Mouse (Mus musculus): ENCODE data around the gene Lhx9.

Gene Lhx9

DNA sequence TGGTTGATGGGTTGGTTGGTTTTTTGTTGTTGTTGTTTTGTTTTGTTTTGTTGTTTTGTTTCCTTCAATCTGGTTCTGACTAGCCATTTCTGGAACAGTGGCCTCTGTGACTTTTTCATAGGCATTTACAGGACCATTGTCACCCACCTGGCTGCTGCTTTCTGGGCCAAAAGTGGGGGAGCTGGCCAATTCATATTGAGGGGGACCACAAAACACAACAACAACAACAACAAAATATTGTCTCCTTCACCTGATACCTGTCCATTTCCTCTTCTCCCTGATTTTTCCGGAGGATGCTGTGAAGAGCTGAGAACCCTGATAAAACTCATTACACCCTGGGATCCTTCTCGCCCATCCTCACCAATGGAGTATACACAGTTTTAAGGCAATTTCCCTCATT lies 9.1 kb downstream of the Lhx9 start:
- DNase-seq = no peak

DNA sequence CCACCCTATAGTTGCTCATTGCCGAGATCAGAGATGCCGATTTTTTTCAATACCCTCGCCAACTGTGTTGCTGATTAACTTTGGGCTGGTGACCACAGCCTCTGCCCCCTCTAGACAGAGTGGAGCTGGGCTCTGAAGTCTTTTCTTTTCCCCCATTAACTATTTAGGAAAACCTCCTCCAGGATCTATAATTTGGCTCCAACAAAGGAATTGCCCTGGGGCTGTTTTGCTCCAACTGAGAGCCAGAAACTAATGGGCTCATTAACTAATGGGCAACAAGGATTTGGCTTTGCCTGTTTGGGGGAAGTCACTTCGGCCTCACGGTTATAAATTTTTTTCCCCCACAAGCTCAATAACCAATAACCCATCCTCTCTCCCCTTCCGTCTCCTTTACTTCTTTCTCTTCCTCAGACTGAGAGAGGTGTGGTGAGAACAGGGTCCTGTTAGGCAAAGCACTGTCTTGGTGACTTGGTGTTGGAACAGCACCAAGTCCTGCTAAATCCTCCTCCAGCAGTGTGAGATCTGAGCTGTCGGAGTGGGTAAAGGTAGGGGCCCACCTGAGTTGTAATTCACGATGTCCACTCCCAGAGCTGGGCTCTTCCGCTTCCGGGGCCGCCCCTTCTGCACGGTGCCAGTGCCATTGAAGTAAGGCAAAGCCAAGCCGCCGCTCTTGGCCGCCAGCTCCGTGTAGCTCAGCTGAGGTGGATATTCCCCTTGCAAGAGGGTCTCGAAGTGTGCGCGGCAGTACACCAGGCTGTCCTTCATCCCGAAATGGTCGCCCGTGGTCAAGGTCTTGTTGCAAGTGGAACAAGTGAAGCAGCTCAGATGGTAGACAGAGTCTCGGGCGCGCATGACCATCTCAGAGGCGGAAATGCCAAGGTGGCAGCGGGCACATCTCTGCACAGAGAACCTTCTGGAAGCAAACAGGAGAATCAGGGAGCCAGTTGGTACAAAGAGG lies 10.3 kb downstream of the Lhx9 start:
- peak; percentile 46 for DNase-seq

DNA sequence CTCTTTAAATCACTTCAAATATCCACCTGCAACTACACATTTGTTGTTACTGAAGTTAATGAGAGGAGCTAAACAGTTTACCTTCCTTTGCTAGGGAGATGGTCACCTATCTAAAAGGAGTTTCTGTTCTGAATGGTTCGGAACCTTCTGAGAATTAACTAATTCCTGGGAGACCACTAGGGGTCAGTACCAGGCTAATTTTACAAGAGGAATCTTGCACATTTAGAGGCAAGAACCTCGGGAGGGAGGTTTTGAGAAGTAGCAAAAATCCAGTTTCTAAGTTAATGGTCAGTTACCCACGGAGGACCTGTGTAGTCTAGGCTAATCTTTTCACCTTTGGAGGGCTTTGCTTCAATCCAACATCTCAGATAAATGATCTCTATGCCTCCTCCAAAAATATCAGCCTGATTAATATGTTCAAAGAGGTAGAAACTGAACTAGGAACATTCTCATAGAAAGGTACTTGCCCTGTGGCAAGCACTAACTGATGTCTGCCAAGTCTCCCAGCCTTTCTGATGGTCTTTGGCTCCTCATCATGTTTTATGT lies 12.9 kb downstream of the Lhx9 start:
- peak; percentile 77 for DNase-seq

DNA sequence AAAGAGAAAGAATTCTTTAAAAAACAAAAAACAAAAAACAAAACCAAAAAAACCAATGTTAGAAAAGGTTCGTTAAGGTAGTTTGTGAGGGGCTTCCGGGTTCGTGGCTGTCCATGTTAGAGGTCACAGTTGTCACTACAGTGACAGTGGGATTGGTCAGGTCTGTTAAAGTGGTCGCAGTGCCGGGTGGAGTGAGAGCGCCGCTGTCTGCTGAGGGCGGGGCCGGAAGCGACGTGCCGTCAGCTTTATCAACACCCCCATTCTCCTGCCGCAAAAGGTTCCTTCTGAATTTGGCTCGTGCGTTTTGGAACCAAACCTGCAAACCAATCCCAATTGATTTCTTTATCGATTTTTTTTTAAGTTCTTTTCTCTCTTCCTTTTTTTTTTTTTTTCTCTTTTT lies 17.1 kb downstream of the Lhx9 start:
- peak; percentile 61 for DNase-seq

DNA sequence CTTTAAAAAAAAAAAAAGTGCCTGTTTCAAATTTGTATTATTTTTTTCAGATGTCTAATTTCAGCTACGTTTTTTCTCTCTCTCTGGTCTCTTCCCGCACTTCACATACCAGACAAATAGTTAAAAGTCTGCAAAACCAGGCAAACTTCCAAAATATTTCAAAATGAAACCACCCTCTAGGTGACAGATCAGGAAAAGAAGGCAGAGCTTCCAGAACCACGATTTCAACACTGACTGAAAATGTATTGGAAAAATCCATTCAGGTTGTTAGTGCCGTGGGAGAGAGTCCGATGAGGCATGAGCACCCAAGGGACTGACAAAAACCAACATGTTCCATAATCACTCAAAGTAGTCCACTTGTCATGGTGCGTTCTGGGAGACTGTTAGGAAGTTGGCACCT lies 21.5 kb downstream of the Lhx9 start:
- DNase-seq = no peak

DNA sequence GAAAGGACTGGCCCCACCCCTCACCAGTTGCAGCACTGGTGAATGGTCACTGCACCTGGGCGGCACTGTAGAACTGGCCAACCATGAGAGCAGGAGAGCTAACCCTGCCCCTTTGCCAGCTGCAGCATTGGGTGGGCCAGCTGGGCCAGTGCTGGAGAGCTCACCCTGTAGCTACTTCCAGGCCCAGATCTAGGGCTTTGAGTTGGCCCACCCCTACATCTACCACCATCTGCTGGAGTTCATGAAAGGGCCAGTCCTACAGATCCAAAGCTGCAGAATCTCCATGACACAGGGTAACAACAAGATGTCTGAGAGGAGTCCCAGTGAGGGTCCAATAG lies 25.4 kb downstream of the Lhx9 start:
- DNase-seq = no peak

DNA sequence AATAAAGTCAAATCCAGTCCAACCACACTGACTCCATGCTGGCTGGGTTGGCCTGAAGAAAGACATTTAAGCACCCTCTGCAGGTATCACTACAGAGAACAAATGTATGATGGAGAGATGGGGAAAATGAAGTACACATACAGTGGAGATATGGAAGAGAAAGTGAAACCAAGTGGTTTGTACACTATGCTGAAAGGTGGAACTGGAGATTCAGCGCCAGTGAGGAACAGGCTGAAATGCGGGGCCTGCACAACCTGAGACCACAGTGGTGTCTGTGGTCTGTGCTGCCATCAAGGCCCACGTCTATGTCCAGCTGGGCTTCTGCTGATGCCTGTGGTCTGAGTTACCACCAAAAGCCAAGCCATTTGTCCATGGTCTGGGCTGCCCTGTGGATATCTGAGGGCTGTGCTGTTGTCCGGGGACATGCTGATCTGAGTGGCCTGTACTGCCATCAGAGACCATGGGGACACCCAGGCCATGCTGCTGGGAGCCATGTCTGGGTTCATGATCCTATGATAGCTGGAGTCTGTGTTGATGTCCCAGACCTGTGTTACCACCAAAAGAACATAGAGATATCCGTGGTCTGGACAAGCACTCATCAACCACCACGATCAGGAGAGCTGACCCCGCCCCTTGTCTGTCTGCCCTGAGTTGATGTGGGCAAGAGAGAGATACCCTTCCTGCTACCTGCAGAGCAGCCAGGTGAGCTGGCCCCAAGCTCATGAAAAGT lies 26.0 kb downstream of the Lhx9 start:
- DNase-seq = no peak

DNA sequence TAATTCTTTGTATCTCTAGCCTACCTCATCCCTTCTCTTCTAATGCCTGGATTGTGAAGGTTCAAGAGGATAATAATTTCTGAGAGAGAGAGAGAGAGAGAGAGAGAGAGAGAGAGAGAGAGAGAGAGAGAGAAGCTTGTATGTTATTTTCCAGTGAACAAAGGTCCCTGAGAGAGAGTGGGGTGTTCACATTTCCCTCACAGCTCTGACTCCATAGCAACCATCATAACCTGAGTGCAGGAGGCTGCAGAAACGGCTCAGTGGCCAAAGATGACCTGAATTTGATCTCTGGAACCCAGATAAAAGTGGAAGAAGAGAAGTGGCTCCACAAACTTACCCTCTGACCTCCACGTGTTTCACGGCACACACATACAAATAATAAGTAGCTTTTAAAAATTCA lies 46.6 kb downstream of the Lhx9 start:
- peak; percentile 58 for DNase-seq

DNA sequence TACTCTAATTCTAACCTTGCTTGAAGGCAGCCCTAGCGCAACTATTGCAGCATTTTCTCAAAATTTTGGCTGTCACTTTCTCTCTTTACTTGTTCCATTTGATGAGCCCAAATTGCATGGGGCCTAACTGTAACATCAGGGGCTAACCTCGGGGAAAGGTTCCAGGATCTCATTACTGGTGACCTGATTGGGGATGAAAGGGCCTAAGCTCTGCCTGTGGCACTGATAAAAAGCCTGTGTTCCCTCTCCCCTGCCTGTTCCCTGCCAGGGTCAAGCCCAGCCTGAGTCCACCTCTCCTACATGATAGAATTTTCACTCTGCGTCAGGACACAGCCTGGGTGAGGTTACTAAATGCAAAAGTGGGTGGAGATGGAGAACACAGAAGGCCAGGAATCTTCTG lies 47.1 kb downstream of the Lhx9 start:
- peak; percentile 76 for DNase-seq

DNA sequence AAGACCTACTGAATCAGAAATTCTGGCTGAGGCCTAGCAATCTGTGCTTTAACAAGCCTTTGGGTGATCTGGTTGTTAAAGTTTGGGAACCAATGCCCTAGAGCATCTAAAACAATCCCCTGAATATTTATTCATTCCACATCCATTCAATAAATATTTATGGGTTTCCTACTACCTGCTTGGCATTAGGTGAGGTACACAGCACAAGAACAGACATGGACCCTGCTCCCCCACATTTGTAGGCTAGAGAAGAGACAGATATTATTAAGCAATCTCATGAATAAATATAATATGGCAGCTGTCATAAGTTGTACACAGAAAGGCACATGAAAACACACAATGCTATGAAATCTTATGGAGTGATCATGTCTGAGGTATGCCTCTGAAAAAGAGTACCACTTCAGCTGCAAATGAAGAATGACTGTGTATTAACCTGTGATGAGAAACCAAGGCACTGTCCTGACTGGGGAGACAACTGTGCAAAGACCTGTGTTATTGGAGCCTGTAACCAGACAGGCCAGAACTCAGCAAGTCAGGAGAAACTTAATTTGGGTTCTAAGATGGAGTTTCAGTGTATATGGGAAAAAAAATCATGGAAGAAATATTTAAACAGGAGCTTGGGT lies 48.6 kb downstream of the Lhx9 start:
- DNase-seq = no peak

DNA sequence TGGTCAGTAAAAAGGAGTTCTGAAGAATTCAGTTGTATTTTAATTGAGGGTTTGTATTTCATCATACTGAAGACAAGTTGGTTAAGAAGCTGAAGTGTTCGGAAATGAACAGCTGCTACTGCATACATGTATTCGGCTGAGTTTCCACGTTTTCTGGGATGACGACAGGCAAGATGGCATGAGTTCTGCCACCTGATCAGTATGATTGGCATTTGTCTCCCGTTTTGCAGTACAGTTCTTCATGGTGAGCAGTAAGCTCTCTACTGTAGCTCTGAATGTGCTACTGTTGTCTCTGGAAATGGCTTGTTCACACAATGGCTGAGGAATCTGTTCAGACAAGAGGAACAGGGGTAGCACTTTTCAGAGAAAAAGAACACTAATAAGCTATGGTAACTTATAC lies 50.3 kb downstream of the Lhx9 start:
- DNase-seq = no peak

DNA sequence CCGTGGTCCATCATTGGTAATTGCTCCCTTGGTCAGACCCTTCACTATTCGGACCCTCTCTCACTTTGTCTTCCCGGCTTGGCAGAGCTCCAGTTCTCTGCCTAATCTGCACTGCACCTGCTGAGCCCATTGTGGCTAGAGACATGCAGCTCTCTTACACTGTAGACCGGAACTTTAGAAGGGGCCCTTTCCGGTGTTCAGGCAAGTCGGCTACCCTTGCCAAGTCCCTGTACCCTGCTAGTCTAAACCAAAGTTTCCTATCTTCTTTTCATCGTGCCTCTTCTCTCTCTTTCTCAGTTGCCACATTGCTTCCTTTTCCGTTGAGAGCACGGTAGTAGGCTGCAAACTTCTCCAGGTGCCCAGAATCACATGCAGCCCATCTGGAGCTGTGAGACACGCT lies 62.5 kb downstream of the Lhx9 start:
- peak; percentile 44 for DNase-seq

DNA sequence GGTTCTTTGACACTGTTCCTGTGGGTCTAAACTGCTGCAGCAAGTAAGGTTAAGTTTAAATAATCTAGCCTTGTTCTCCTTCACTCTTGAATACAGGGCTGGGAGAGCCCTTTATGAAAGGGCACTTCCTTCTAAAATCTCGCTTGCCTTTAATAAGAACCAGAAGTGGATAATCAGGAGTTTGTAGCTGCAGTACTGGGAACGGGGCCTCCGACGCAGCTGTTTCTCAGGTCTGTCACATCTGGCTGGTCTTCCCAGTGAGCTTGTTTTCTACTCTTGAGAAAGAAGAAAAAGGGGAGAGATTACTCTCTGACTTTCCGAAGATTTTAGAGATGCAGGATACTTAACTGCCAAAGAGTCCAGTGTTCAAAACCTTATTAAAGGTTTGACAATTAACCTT lies 64.4 kb downstream of the Lhx9 start:
- no peak for DNase-seq

Data from retina, postnatal 1 day (tissue).